Mouse (Mus musculus) stomach, postnatal 0 days (tissue): ENCODE results near the gene Celf1. TPM values are rescaled to one million over a fixed set of nuclear protein-coding genes. Genes with fewer than 3 reads are reported as not detected.

Source experiments
- ATAC-seq: fragments of 200-750 bp; cut with Nextera tagmentation; 2 replicates; pipeline ENCODE4 v1.8.0; 2017; ENCODE audit not compliant: low FRiP score, low TSS enrichment
- DNase-seq: peaks from one replicate; pipeline ENCODE4 v3.0.0-alpha.2; 2016; ENCODE audit warnings: low spot score
- H3K27ac ChIP-seq: fragments of 300-500 bp; sonication (generic); replicated peaks from 2 replicates; pipeline ENCODE4 v1.5.1; 2014; ENCODE audit warnings: mild to moderate bottlenecking, control low read depth
- H3K27me3 ChIP-seq: fragments of 300-500 bp; sonication (generic); 2 replicates; pipeline ENCODE4 v1.6.1; 2014; ENCODE audit warnings: low read length; ENCODE audit not compliant: control insufficient read depth, insufficient read depth
- H3K36me3 ChIP-seq: fragments of 300-500 bp; sonication (generic); 2 replicates; pipeline ENCODE4 v1.6.1; 2014; ENCODE audit warnings: low read length, mixed read lengths; ENCODE audit not compliant: control insufficient read depth, insufficient read depth
- H3K4me1 ChIP-seq: fragments of 300-500 bp; sonication (generic); replicated peaks from 2 replicates; pipeline ENCODE4 v1.6.1; 2014; ENCODE audit warnings: antibody characterized with exemption; ENCODE audit not compliant: control insufficient read depth, insufficient read depth
- H3K4me2 ChIP-seq: fragments of 300-500 bp; sonication (generic); replicated peaks from 2 replicates; pipeline ENCODE4 v1.6.1; 2014; ENCODE audit warnings: low read depth, mild to moderate bottlenecking, control low read depth, moderate library complexity
- H3K4me3 ChIP-seq: fragments of 300-500 bp; sonication (generic); 2 replicates; pipeline ENCODE4 v1.5.1; 2014; ENCODE audit warnings: low read depth, low read length, control low read depth
- H3K9ac ChIP-seq: fragments of 300-500 bp; sonication (generic); 2 replicates; pipeline ENCODE4 v1.6.1; 2014; ENCODE audit warnings: mild to moderate bottlenecking, low read length, control low read depth, mixed read lengths
- H3K9me3 ChIP-seq: fragments of 300-500 bp; sonication (generic); 2 replicates; pipeline ENCODE4 v1.6.1; 2016; ENCODE audit warnings: low read length; ENCODE audit not compliant: control insufficient read depth
- CTCF ChIP-seq: IDR thresholded peaks from 2 replicates; pipeline ENCODE4 v1.5.1; 2016; ENCODE audit warnings: antibody characterized with exemption, low read depth, mild to moderate bottlenecking, moderate library complexity
- EP300 ChIP-seq: optimal IDR thresholded peaks from 2 replicates; pipeline ENCODE3; 2016; ENCODE audit warnings: antibody characterized with exemption
- WGBS: fragments of 180-500 bp; shearing (Covaris S2); extraction: QIAGEN DNeasy Blood & Tissue Kit; methylation state at CpG from one replicate; pipeline ENCODE4 v1.1.7; 2014; 5-methylcytosine and 5-hydroxymethylcytosine counted together
- polyA plus RNA-seq: library from polyadenylated mRNA; unstranded; fragments of >200 nt; fragmentation: Nextera tagmentation; extraction: Ambion mirVana; gene quantifications from 2 replicates; pipeline ENCODE4 v1.2.1, GENCODE M21; 2015

The Celf1 gene
- polyA plus RNA-seq, 1 experiment from 2014 or later: 33.7 TPM

DNA sequence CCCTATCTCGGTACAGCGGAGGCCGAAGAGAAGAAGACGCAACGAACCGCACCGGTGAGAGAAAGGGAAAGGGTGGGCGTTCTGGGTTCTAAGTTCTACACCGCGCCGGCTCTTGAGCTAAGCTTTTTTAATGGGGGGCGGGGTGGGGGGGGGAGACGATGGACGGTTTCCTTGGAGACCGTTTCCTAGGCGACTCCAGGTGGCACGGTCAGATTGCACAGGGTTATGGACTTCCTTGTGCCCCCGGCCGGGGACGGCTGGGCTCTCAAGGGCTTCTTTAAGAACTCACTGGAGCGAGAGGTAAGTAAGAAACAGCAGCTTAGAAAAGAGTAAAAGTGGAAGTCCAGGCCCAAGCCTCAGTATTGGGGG, 35.3 kb upstream of the Celf1 start:
- Histone ChIP-seq H3K4me1 (no peaks in the 10 kb centered on the region; the same call in 1 of the 2 replicates), H3K4me3 (peak overlapping the region; percentile 89), H3K27me3 (no peaks in the 10 kb centered on the region), H3K4me2 (peak overlapping the region; percentile 61), H3K9me3 (no peaks in the 10 kb centered on the region), H3K9ac (peak overlapping the region; percentile 95), H3K36me3 (peaks cover 19% of the 10 kb centered on the region; the same call in 1 of the 2 replicates), H3K27ac (peak overlapping the region; percentile 93)
- WGBS: under 1% methylated on average over 21 of the region's 21 CpGs
- TF ChIP-seq CTCF (no peak), EP300 (no peak)
- no peak for DNase-seq
- ATAC-seq: peak; percentile 66

GRCm38 (mm10) chr2:90906721-90907120, 33.5 kb upstream of the Celf1 start:
- DNase-seq (no peak), ATAC-seq (no peak)
- no peak overlapping the region for H3K9ac ChIP-seq
- no peak overlapping the region for H3K4me3 ChIP-seq
- H3K27me3 ChIP-seq: no peaks in the 10 kb centered on the region
- no peaks in the 10 kb centered on the region for H3K9me3 ChIP-seq
- H3K4me1 ChIP-seq: no peaks in the 10 kb centered on the region; the same call in 1 of the 2 replicates
- TF ChIP-seq CTCF: no peak
- no peak for TF ChIP-seq EP300
- 77% methylated on average over 2 of the region's 2 CpGs for WGBS
- H3K36me3 ChIP-seq: peaks cover 23% of the 10 kb centered on the region; the same call in 1 of the 2 replicates
- no peak overlapping the region for H3K27ac ChIP-seq
- H3K4me2 ChIP-seq: no peak overlapping the region

GRCm38 (mm10) chr2:90910861-90911260, 29.3 kb upstream of the Celf1 start:
- no peaks in the 10 kb centered on the region for H3K9me3 ChIP-seq
- no peak overlapping the region for H3K9ac ChIP-seq
- no peak for ATAC-seq
- TF ChIP-seq EP300: no peak
- TF ChIP-seq CTCF: no peak
- 56% methylated on average over 1 of the region's 1 CpGs for WGBS
- H3K27me3 ChIP-seq: no peaks in the 10 kb centered on the region
- no peak for DNase-seq
- H3K4me1 ChIP-seq: peaks cover 3% of the 10 kb centered on the region; the same call in 1 of the 2 replicates
- H3K4me2 ChIP-seq: no peak overlapping the region
- H3K4me3 ChIP-seq: no peak overlapping the region
- H3K36me3 ChIP-seq: peaks cover 22% of the 10 kb centered on the region
- no peak overlapping the region for H3K27ac ChIP-seq

DNA sequence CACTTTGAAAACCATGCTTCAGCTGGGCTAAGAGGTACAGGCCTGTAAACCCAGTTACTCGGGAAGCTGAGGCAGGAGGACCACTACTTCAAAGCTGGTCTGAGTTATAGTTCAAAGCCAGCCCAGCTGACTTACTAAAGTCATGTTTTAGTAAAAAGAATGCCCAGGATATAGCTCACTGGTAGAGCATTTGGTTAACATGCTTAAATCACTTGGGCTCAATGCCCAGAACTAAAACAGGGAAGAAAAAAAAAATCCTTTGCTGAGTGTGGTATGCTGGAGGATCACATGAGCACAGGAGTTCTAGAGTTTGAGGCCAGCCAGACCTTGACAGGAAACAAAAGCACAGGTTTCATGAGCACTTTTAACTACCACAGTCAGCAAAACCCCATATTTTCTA, 28.5 kb upstream of the Celf1 start:
- ATAC-seq (no peak), DNase-seq (no peak)
- no peak for TF ChIP-seq EP300
- no peaks in the 10 kb centered on the region for H3K9me3 ChIP-seq
- H3K4me3 ChIP-seq: no peak overlapping the region
- no peak overlapping the region for H3K9ac ChIP-seq
- H3K27ac ChIP-seq: no peak overlapping the region
- peaks cover 6% of the 10 kb centered on the region; the same call in 1 of the 2 replicates for H3K4me1 ChIP-seq
- no peaks in the 10 kb centered on the region for H3K27me3 ChIP-seq
- no peak overlapping the region for H3K4me2 ChIP-seq
- WGBS: 70% methylated on average over 1 of the region's 1 CpGs
- H3K36me3 ChIP-seq: peaks cover 22% of the 10 kb centered on the region

GRCm38 (mm10) chr2:90913671-90914070, 26.5 kb upstream of the Celf1 start:
- ATAC-seq (no peak), DNase-seq (peak; percentile 38)
- H3K4me1 ChIP-seq: peaks cover 6% of the 10 kb centered on the region; the same call in 1 of the 2 replicates
- no peak overlapping the region for H3K4me2 ChIP-seq
- 42% methylated on average over 2 of the region's 2 CpGs for WGBS
- H3K36me3 ChIP-seq: peaks cover 19% of the 10 kb centered on the region
- no peak for TF ChIP-seq EP300
- no peak for TF ChIP-seq CTCF
- no peaks in the 10 kb centered on the region for H3K9me3 ChIP-seq
- no peak overlapping the region for H3K27ac ChIP-seq
- no peaks in the 10 kb centered on the region for H3K27me3 ChIP-seq
- H3K9ac ChIP-seq: no peak overlapping the region
- no peak overlapping the region for H3K4me3 ChIP-seq

DNA sequence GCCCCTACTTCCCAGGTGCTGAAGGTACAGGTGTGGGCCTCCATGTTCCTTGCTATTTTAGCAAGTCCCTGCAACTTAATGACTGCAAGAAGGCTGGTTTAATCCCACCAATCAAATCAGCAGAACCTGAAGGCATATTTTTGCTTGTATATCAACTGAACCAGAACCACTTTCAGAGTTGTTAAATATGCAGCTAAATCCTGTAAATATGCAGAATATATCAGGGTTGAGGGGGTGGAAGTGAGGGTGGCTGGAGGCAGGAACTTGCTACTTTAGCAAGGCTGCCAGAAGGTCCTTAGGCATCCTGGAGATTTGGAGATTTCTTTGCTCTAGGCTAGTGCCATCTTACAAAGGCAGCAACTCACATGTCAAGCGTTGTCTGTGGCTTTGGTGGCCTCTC, 24.7 kb upstream of the Celf1 start:
- TF ChIP-seq EP300 (no peak), CTCF (no peak)
- 52% methylated on average over 1 of the region's 1 CpGs for WGBS
- H3K9me3 ChIP-seq: no peaks in the 10 kb centered on the region
- no peaks in the 10 kb centered on the region for H3K27me3 ChIP-seq
- no peak overlapping the region for H3K9ac ChIP-seq
- H3K4me3 ChIP-seq: no peak overlapping the region
- peaks cover 6% of the 10 kb centered on the region; the same call in 1 of the 2 replicates for H3K4me1 ChIP-seq
- no peak overlapping the region for H3K27ac ChIP-seq
- DNase-seq: no peak
- no peak for ATAC-seq
- H3K36me3 ChIP-seq: peaks cover 7% of the 10 kb centered on the region
- no peak overlapping the region for H3K4me2 ChIP-seq
